Mouse (Mus musculus) olfactory bulb, adult 2 months (tissue): ENCODE measurements around the gene Tef.

Experiments used
- CTCF ChIP-seq: fragments of 200-500 bp; IDR thresholded peaks from 2 replicates; pipeline ENCODE4 v1.5.1; 2012; ENCODE audit warnings: low read depth, mild to moderate bottlenecking, low read length, moderate library complexity; ENCODE audit not compliant: insufficient read depth
- POLR2A ChIP-seq: fragments of 200-500 bp; IDR thresholded peaks from 2 replicates; pipeline ENCODE4 v1.6.1; 2012; ENCODE audit warnings: mild to moderate bottlenecking, low read depth, low read length, moderate library complexity; ENCODE audit not compliant: insufficient read depth

DNA sequence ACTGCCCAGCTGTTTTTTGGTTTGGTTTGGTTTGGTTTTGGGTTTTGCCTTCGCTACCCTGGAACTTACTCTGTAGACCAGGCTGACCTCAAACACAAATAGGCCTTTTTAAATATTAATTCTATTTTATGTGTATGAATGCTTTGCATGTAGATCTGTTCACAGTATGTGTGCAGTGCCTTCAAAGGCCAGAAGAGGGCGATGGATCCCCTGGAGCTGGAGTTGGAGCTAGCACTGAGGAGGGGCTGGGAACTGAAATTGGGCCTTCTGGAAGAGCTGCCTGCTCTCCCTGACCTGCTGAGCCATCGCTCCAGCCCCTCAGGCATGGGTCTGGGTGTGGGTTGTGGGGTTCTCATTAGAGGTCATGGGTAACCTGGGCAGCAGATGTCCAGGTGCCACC, 40.3 kb upstream of the Tef start:
- TF ChIP-seq POLR2A, result no peak
- no peak for TF ChIP-seq CTCF
